Mouse (Mus musculus) E14TG2a.4 (cell line): ENCODE measurements around the gene Myo16.

Source experiments
- CTCF ChIP-seq: conservative IDR thresholded peaks from 2 replicates; pipeline ENCODE4 v1.5.1; 2014; ENCODE audit warnings: low read length
- POU5F1 ChIP-seq: IDR thresholded peaks from 2 replicates; pipeline ENCODE4 v1.6.1; 2014; ENCODE audit warnings: low read length, borderline replicate concordance

GRCm38 (mm10) chr8:10395146-10395545, 241.4 kb downstream of the Myo16 start:
- TF ChIP-seq CTCF (no peak), POU5F1 (no peak)
